Mouse (Mus musculus): ENCODE measurements at regions not wholly inside any gene's neighbourhood (a gene's known extent, or its start where the extent isn't known, plus 50 kb on each side); places are given as distances from the start of the nearest gene placed in this dataset.

DNA sequence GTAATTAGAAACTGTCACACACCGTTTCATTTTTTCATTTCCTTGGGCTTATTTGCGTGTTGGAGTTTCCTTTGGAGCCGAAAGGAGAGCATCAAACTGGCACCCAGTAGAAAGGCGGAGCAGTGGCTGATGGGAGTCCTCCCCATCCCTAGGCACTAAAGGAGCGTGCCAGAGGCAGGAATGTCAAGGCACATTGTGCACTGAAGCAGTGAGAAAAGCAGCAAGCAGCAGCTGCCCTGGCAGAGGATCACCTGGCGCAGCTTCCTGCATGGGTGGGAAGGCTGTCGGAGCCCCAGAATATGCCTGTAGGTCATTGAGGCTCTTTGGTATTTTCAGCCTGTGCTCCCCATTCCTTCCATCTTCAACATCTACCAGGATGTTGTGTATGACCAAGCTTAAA lies 68.3 kb upstream of the Itga4 start:
- no peaks in the 10 kb centered on the region; a peak in 1 of 4 replicates for H3K4me1 ChIP-seq (ENCODE audit: control insufficient read depth in 2 of 2, insufficient read depth in 2 of 2, low read length in 2 of 2)
- H3K4me3 ChIP-seq (ENCODE audit: control insufficient read depth in 1 of 2, insufficient read depth in 1 of 2, low read depth in 1 of 2, low read length in 2 of 2): no peak overlapping the region
- WGBS: 88% methylated on average over 7 of the region's 7 CpGs
- H3K9ac ChIP-seq (ENCODE audit: low read length): no peak overlapping the region
- H3K27ac ChIP-seq (replicated peaks in 1 of 2; ENCODE audit: control insufficient read depth in 1 of 2, insufficient read depth in 1 of 2, low read depth in 2 of 2, low read length in 2 of 2): no peak overlapping the region
- H3K9me3 ChIP-seq (ENCODE audit: control insufficient read depth, low read length): no peaks in the 10 kb centered on the region
- ATAC-seq (ENCODE audit: insufficient number of reproducible peaks, insufficient read depth, low FRiP score, low read depth): no peak
- no peak overlapping the region for H3K4me2 ChIP-seq (ENCODE audit: low read length)
- no peaks in the 10 kb centered on the region for H3K36me3 ChIP-seq (ENCODE audit: control insufficient read depth, insufficient read depth, low read length)
- H3K27me3 ChIP-seq (ENCODE audit: control insufficient read depth, insufficient read depth, low read length): no peaks in the 10 kb centered on the region

DNA sequence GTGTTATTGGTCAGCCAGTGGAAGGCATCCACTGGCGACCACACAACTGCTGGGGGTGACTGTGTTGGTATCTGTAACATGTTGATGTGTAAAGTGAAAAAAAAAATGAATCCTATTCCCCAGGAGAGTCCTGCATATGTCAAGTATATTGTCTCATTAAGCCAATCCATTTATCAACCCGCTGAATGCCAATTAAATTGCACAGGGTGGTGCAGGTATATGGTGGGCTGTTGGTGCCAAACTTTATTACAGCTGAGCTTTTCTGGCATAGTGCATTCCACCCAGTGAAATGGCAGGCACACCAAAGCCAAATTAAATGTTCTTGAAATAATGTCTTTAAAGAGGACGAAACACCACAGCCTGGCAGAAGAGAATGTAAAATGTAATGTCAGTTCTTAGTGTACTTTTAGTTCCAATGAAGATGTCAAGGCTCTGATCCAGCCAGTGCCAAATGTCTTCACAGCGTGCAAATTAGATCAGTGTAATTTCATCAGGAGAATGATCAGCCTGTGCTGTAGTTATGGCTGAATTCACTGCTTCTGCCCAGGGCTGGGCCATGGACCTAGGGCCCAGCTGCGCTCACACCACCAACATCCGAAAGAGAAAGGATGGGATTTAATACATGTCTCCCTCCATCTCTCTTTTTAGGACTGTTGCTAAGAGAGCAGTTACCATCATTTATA lies 66.6 kb upstream of the Itga4 start:
- no peak overlapping the region for H3K4me2 ChIP-seq (ENCODE audit: low read length)
- H3K27me3 ChIP-seq (ENCODE audit: control insufficient read depth, insufficient read depth, low read length): no peaks in the 10 kb centered on the region
- H3K36me3 ChIP-seq (ENCODE audit: control insufficient read depth, insufficient read depth, low read length): no peaks in the 10 kb centered on the region
- H3K4me3 ChIP-seq (ENCODE audit: control insufficient read depth in 1 of 2, insufficient read depth in 1 of 2, low read depth in 1 of 2, low read length in 2 of 2): no peak overlapping the region
- no peaks in the 10 kb centered on the region; a peak in 1 of 4 replicates for H3K4me1 ChIP-seq (ENCODE audit: control insufficient read depth in 2 of 2, insufficient read depth in 2 of 2, low read length in 2 of 2)
- H3K27ac ChIP-seq (replicated peaks in 1 of 2; ENCODE audit: control insufficient read depth in 1 of 2, insufficient read depth in 1 of 2, low read depth in 2 of 2, low read length in 2 of 2): no peak overlapping the region
- no peak for ATAC-seq (ENCODE audit: insufficient number of reproducible peaks, insufficient read depth, low FRiP score, low read depth)
- H3K9ac ChIP-seq (ENCODE audit: low read length): no peak overlapping the region
- no peaks in the 10 kb centered on the region for H3K9me3 ChIP-seq (ENCODE audit: control insufficient read depth, low read length)
- WGBS: 82% methylated on average over 6 of the region's 6 CpGs

DNA sequence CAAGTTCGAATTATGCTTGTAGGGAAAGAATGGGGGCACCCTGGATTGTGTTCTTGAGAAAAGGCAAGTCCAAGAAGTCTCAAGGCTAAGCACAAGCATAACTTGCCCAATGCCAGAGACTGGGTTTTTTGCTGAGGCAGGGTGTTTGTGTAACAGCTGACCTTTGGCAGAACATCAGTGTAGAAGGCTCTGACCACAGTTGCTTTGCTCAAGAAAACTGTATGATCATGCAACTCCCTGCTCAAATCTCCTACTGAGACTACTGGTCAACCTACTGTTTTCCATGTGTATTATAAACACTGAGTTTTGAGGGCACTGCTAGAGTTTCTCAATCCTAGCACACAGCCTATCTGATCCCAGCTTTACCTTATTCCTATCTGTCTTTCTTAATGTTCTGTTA lies 61.4 kb upstream of the Itga4 start:
- 57% methylated on average over 1 of the region's 1 CpGs for WGBS
- H3K4me3 ChIP-seq (ENCODE audit: control insufficient read depth in 1 of 2, insufficient read depth in 1 of 2, low read depth in 1 of 2, low read length in 2 of 2): no peak overlapping the region
- H3K4me2 ChIP-seq (ENCODE audit: low read length): no peak overlapping the region
- ATAC-seq (ENCODE audit: insufficient number of reproducible peaks, insufficient read depth, low FRiP score, low read depth): no peak
- no peaks in the 10 kb centered on the region for H3K4me1 ChIP-seq (ENCODE audit: control insufficient read depth in 2 of 2, insufficient read depth in 2 of 2, low read length in 2 of 2)
- H3K27me3 ChIP-seq (ENCODE audit: control insufficient read depth, insufficient read depth, low read length): no peaks in the 10 kb centered on the region
- no peaks in the 10 kb centered on the region for H3K36me3 ChIP-seq (ENCODE audit: control insufficient read depth, insufficient read depth, low read length)
- H3K9ac ChIP-seq (ENCODE audit: low read length): no peak overlapping the region
- H3K9me3 ChIP-seq (ENCODE audit: control insufficient read depth, low read length): no peaks in the 10 kb centered on the region
- no peak overlapping the region for H3K27ac ChIP-seq (replicated peaks in 1 of 2; ENCODE audit: control insufficient read depth in 1 of 2, insufficient read depth in 1 of 2, low read depth in 2 of 2, low read length in 2 of 2)

DNA sequence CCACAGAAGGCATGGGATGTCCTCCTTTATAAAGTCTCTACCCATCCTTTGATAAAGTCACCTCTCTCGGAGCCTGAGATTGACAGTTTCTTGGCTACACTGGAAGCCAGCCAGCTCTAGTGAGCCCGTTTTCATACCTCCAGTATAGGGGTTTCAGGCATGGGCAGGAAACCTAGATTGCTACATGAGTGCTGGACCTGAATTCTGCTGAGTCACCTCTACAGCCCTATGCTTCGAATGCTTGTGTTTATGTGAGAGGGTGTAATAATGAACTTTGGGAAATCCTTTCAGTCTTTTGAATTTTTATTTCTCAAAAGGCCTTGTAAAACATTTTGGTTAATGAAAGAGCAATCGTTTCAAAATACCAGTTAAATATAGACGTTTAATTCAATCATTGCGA lies 53.5 kb upstream of the Itga4 start:
- Histone ChIP-seq H3K27ac (replicated peaks in 1 of 2; ENCODE audit: control insufficient read depth in 1 of 2, insufficient read depth in 1 of 2, low read depth in 2 of 2, low read length in 2 of 2) (no peak overlapping the region), H3K9ac (ENCODE audit: low read length) (no peak overlapping the region), H3K27me3 (ENCODE audit: control insufficient read depth, insufficient read depth, low read length) (no peaks in the 10 kb centered on the region), H3K9me3 (ENCODE audit: control insufficient read depth, low read length) (no peaks in the 10 kb centered on the region), H3K4me1 (ENCODE audit: control insufficient read depth in 2 of 2, insufficient read depth in 2 of 2, low read length in 2 of 2) (no peaks in the 10 kb centered on the region), H3K4me3 (ENCODE audit: control insufficient read depth in 1 of 2, insufficient read depth in 1 of 2, low read depth in 1 of 2, low read length in 2 of 2) (no peak overlapping the region), H3K36me3 (ENCODE audit: control insufficient read depth, insufficient read depth, low read length) (no peaks in the 10 kb centered on the region), H3K4me2 (ENCODE audit: low read length) (no peak overlapping the region)
- no peak for ATAC-seq (ENCODE audit: insufficient number of reproducible peaks, insufficient read depth, low FRiP score, low read depth)
- 63% methylated on average over 6 of the region's 6 CpGs for WGBS
